Mouse (Mus musculus) limb, embryonic 15.5 days (tissue): ENCODE results near the gene Plppr3. TPM values are rescaled to one million over a fixed set of nuclear protein-coding genes. Genes with fewer than 3 reads are reported as not detected.

Experiments
- ATAC-seq: fragments of 200-750 bp; cut with Nextera tagmentation; 2 replicates; pipeline ENCODE4 v1.8.0; 2017; ENCODE audit warnings: low read depth, moderate TSS enrichment; ENCODE audit not compliant: insufficient number of reproducible peaks, low FRiP score, low TSS enrichment
- H3K27ac ChIP-seq: fragments of 300-500 bp; sonication (generic); 2 replicates; pipeline ENCODE4 v1.5.1; 2015; ENCODE audit warnings: moderate library complexity, mild to moderate bottlenecking, inconsistent platforms
- H3K27me3 ChIP-seq: fragments of 300-500 bp; sonication (generic); 2 replicates; pipeline ENCODE4 v1.6.1; 2015; ENCODE audit warnings: inconsistent platforms
- H3K36me3 ChIP-seq: fragments of 300-500 bp; sonication (generic); 2 replicates; pipeline ENCODE4 v1.6.1; 2015; ENCODE audit warnings: inconsistent platforms
- H3K4me1 ChIP-seq: fragments of 300-500 bp; sonication (generic); 2 replicates; pipeline ENCODE4 v1.6.1; 2015; ENCODE audit warnings: inconsistent platforms
- H3K4me2 ChIP-seq: fragments of 300-500 bp; sonication (generic); 2 replicates; pipeline ENCODE4 v1.6.1; 2015; ENCODE audit warnings: mild to moderate bottlenecking, inconsistent platforms
- H3K4me3 ChIP-seq: fragments of 300-500 bp; sonication (generic); 2 replicates; pipeline ENCODE4 v1.5.1; 2015; ENCODE audit warnings: mild to moderate bottlenecking, inconsistent platforms
- H3K9ac ChIP-seq: fragments of 300-500 bp; sonication (generic); 2 replicates; pipeline ENCODE4 v1.6.1; 2015; ENCODE audit warnings: inconsistent platforms
- H3K9me3 ChIP-seq: fragments of 300-500 bp; sonication (generic); 2 replicates; pipeline ENCODE4 v1.6.1; 2016; ENCODE audit warnings: inconsistent platforms
- WGBS: fragments of 180-500 bp; shearing (Covaris S2); methylation state at CpG from one replicate; pipeline ENCODE4 v1.1.7; 2015; 5-methylcytosine and 5-hydroxymethylcytosine counted together
- polyA plus RNA-seq: library from polyadenylated mRNA; unstranded; fragments of >200 nt; fragmentation: Nextera tagmentation; extraction: Ambion mirVana; gene quantifications from 2 replicates; pipeline ENCODE4 v1.2.1, GENCODE M21; 2015

Plppr3 gene
- polyA plus RNA-seq, 1 experiment from 2014 or later: 60.1 TPM

GRCm38 (mm10) chr10:79855558-79856184 lies 18.8 kb downstream of the Plppr3 start:
- Histone ChIP-seq H3K9me3 (no peaks in the 10 kb centered on the region), H3K4me2 (peak overlapping the region; percentile 82), H3K27ac (peak overlapping the region; percentile 100), H3K9ac (peak overlapping the region; percentile 95), H3K4me3 (peak overlapping the region; percentile 96), H3K36me3 (peaks cover 40% of the 10 kb centered on the region), H3K4me1 (peaks cover 66% of the 10 kb centered on the region), H3K27me3 (no peaks in the 10 kb centered on the region)
- WGBS: under 1% methylated on average over 10 of the region's 10 CpGs
- no peak for ATAC-seq

- Histone ChIP-seq H3K4me2 (peak overlapping the region; percentile 82), H3K4me1 (peaks cover 59% of the 10 kb centered on the region), H3K27ac (peak overlapping the region; percentile 100), H3K27me3 (no peaks in the 10 kb centered on the region), H3K4me3 (peak overlapping the region; percentile 96), H3K36me3 (peaks cover 33% of the 10 kb centered on the region), H3K9me3 (no peaks in the 10 kb centered on the region), H3K9ac (peak overlapping the region; percentile 95)
- no peak for ATAC-seq
- under 1% methylated on average over 81 of the region's 83 CpGs for WGBS
Observed at GRCm38 (mm10) chr10:79854801-79855541, 19.5 kb downstream of the Plppr3 start.

GRCm38 (mm10) chr10:79853860-79854795 lies 20.3 kb downstream of the Plppr3 start, which contains the start of gene Ptbp1:
TSS of gene Ptbp1 (plus strand) at chr10:79854427.
- peak within 1 kb of the TSS; percentile 100 for H3K27ac ChIP-seq
- peaks cover 24% of the 10 kb centered on the region for H3K36me3 ChIP-seq
- H3K9ac ChIP-seq: peak within 1 kb of the TSS; percentile 95
- peak; percentile 93 for ATAC-seq
- no peaks in the 10 kb centered on the region for H3K9me3 ChIP-seq
- peaks cover 50% of the 10 kb centered on the region for H3K4me1 ChIP-seq
- H3K27me3 ChIP-seq: no peaks in the 10 kb centered on the region
- WGBS: under 1% methylated on average over 75 of the region's 75 CpGs
- H3K4me3 ChIP-seq: peak within 1 kb of the TSS; percentile 96
- peak within 1 kb of the TSS; percentile 82 for H3K4me2 ChIP-seq

- Histone ChIP-seq H3K36me3 (peaks cover 17% of the 10 kb centered on the region), H3K9me3 (no peaks in the 10 kb centered on the region), H3K27me3 (no peaks in the 10 kb centered on the region), H3K4me1 (peaks cover 44% of the 10 kb centered on the region), H3K9ac (peak overlapping the region; percentile 61), H3K27ac (peak overlapping the region; percentile 100), H3K4me3 (peak overlapping the region; percentile 96), H3K4me2 (peak overlapping the region; percentile 72)
- peak; percentile 66 for ATAC-seq
- 0% methylated on average over 15 of the region's 15 CpGs for WGBS
Observed at GRCm38 (mm10) chr10:79853392-79853791, 21.0 kb downstream of the Plppr3 start.

GRCm38 (mm10) chr10:79852827-79853226 lies 21.6 kb downstream of the Plppr3 start:
- Histone ChIP-seq H3K27me3 (no peaks in the 10 kb centered on the region), H3K27ac (peak overlapping the region; percentile 100), H3K4me1 (peaks cover 39% of the 10 kb centered on the region), H3K4me2 (peak overlapping the region; percentile 72), H3K36me3 (peaks cover 14% of the 10 kb centered on the region), H3K9me3 (no peaks in the 10 kb centered on the region), H3K9ac (0 out of 2 replicates have a peak overlapping the region, but pooled peaks have one; percentile 4), H3K4me3 (peak overlapping the region; percentile 96)
- 18% methylated on average over 8 of the region's 8 CpGs for WGBS
- ATAC-seq: no peak

- 25% methylated on average over 9 of the region's 9 CpGs for WGBS
- no peak for ATAC-seq
Observed at GRCm38 (mm10) chr10:79852107-79852789, 22.2 kb downstream of the Plppr3 start.

GRCm38 (mm10) chr10:79851653-79852052 lies 22.8 kb downstream of the Plppr3 start:
- Histone ChIP-seq H3K27ac (peak overlapping the region; percentile 100), H3K4me2 (peak overlapping the region; percentile 72; the same call in 1 of the 2 replicates), H3K4me1 (peaks cover 27% of the 10 kb centered on the region), H3K36me3 (peaks cover 4% of the 10 kb centered on the region), H3K27me3 (no peaks in the 10 kb centered on the region), H3K9ac (no peak overlapping the region), H3K4me3 (no peak overlapping the region), H3K9me3 (no peaks in the 10 kb centered on the region)
- ATAC-seq: no peak
- WGBS: 60% methylated on average over 3 of the region's 3 CpGs

More at GRCm38 (mm10) chr10:79852107-79852789, 22.2 kb downstream of the Plppr3 start:
- Histone ChIP-seq H3K4me1 (peaks cover 33% of the 10 kb centered on the region), H3K27me3 (no peaks in the 10 kb centered on the region), H3K9ac (0 out of 2 replicates have a peak overlapping the region, but pooled peaks have one; percentile 4), H3K36me3 (peaks cover 8% of the 10 kb centered on the region), H3K4me3 (peak overlapping the region; percentile 96; the same call in 1 of the 2 replicates), H3K4me2 (peak overlapping the region; percentile 72), H3K9me3 (no peaks in the 10 kb centered on the region), H3K27ac (peak overlapping the region; percentile 100)

- H3K4me1 ChIP-seq: peaks cover 22% of the 10 kb centered on the region
- WGBS: 80% methylated on average over 8 of the region's 8 CpGs
- no peak overlapping the region for H3K9ac ChIP-seq
- H3K27me3 ChIP-seq: no peaks in the 10 kb centered on the region
- no peak overlapping the region for H3K27ac ChIP-seq
- H3K9me3 ChIP-seq: no peaks in the 10 kb centered on the region
- no peak for ATAC-seq
- no peak overlapping the region for H3K4me3 ChIP-seq
- no peak overlapping the region for H3K4me2 ChIP-seq
- H3K36me3 ChIP-seq: no peaks in the 10 kb centered on the region
Observed at GRCm38 (mm10) chr10:79849941-79850628, 24.3 kb downstream of the Plppr3 start.

- WGBS: 54% methylated on average over 5 of the region's 5 CpGs
- Histone ChIP-seq H3K36me3 (no peaks in the 10 kb centered on the region), H3K27ac (no peak overlapping the region), H3K4me2 (no peak overlapping the region), H3K27me3 (no peaks in the 10 kb centered on the region), H3K4me1 (peaks cover 17% of the 10 kb centered on the region), H3K9me3 (no peaks in the 10 kb centered on the region), H3K9ac (no peak overlapping the region), H3K4me3 (no peak overlapping the region)
- ATAC-seq: no peak
Observed at GRCm38 (mm10) chr10:79846553-79846952, 27.9 kb downstream of the Plppr3 start.

- ATAC-seq: no peak
- no peak overlapping the region for H3K4me2 ChIP-seq
- WGBS: 36% methylated on average over 6 of the region's 6 CpGs
- no peak overlapping the region for H3K9ac ChIP-seq
- H3K4me3 ChIP-seq: no peak overlapping the region
- H3K27ac ChIP-seq: peak overlapping the region; percentile 35; the same call in 1 of the 2 replicates
- H3K9me3 ChIP-seq: no peaks in the 10 kb centered on the region
- H3K4me1 ChIP-seq: peaks cover 28% of the 10 kb centered on the region
- no peaks in the 10 kb centered on the region for H3K27me3 ChIP-seq
- no peaks in the 10 kb centered on the region for H3K36me3 ChIP-seq
Observed at GRCm38 (mm10) chr10:79843476-79843875, 31.0 kb downstream of the Plppr3 start.
